Mouse (Mus musculus) liver, postnatal 0 days (tissue): ENCODE data around the gene Sidt1. TPM values are rescaled to one million over a fixed set of nuclear protein-coding genes. Genes with fewer than 3 reads are reported as not detected.
A peak's percentile ranks its signal among the peaks of the same experiment; 100 is the strongest.

Experiments
- ATAC-seq: fragments of 200-750 bp; cut with Nextera tagmentation; 2 replicates; pipeline ENCODE4 v1.8.0; 2017; ENCODE audit warnings: mild to moderate bottlenecking, moderate library complexity
- DNase-seq: peaks from one replicate; pipeline ENCODE4 v3.0.0-alpha.2; 2016
- H3K27ac ChIP-seq: fragments of 300-500 bp; sonication (generic); 2 replicates; pipeline ENCODE4 v1.5.1; 2014; ENCODE audit warnings: antibody characterized with exemption, moderate library complexity, mild to moderate bottlenecking, low read depth
- H3K27me3 ChIP-seq: fragments of 300-500 bp; sonication (generic); 2 replicates; pipeline ENCODE4 v1.6.1; 2014; ENCODE audit warnings: low read length, control low read depth, mixed read lengths; ENCODE audit not compliant: insufficient read depth
- H3K36me3 ChIP-seq: fragments of 300-500 bp; sonication (generic); replicated peaks from 2 replicates; pipeline ENCODE4 v1.6.1; 2014; ENCODE audit warnings: mild to moderate bottlenecking, control low read depth, low read length, moderate library complexity, mixed read lengths; ENCODE audit not compliant: insufficient read depth
- H3K4me1 ChIP-seq: fragments of 300-500 bp; sonication (generic); 2 replicates; pipeline ENCODE4 v1.6.1; 2014; ENCODE audit warnings: antibody characterized with exemption, mild to moderate bottlenecking, control low read depth; ENCODE audit not compliant: insufficient read depth
- H3K4me2 ChIP-seq: fragments of 300-500 bp; sonication (generic); 2 replicates; pipeline ENCODE4 v1.6.1; 2014; ENCODE audit warnings: low read depth, mild to moderate bottlenecking, low read length, moderate library complexity, mixed read lengths
- H3K4me3 ChIP-seq: fragments of 300-500 bp; sonication (generic); 2 replicates; pipeline ENCODE4 v1.5.1; 2014; ENCODE audit warnings: low read depth, low read length
- H3K9ac ChIP-seq: fragments of 300-500 bp; sonication (generic); replicated peaks from 2 replicates; pipeline ENCODE4 v1.6.1; 2014; ENCODE audit warnings: mild to moderate bottlenecking, moderate library complexity
- H3K9me3 ChIP-seq: fragments of 300-500 bp; sonication (generic); 2 replicates; pipeline ENCODE4 v1.6.1; 2016; ENCODE audit warnings: mild to moderate bottlenecking, control low read depth, low read length, mixed read lengths
- CTCF ChIP-seq: sonication (generic); IDR thresholded peaks from 2 replicates; pipeline ENCODE4 v1.5.1; 2016; ENCODE audit warnings: antibody characterized with exemption, low read depth
- EP300 ChIP-seq: IDR thresholded peaks from 2 replicates; pipeline ENCODE4 v1.6.1; 2016; ENCODE audit warnings: antibody characterized with exemption, low read depth, mild to moderate bottlenecking
- WGBS: fragments of 180-500 bp; shearing (Covaris S2); extraction: QIAGEN DNeasy Blood & Tissue Kit; methylation state at CpG from one replicate; pipeline ENCODE4 v1.1.7; 2014; ENCODE audit not compliant: insufficient replicate concordance; 5-methylcytosine and 5-hydroxymethylcytosine counted together
- polyA plus RNA-seq: library from polyadenylated mRNA; unstranded; fragments of >200 nt; fragmentation: Nextera tagmentation; extraction: Ambion mirVana; gene quantifications from 2 replicates; pipeline ENCODE4 v1.2.1, GENCODE M21; 2015

Sidt1 gene
- polyA plus RNA-seq, 1 experiment from 2014 or later, result 0.02 TPM

- H3K4me1 ChIP-seq, result no peaks in the 10 kb centered on the region
- no peak for ATAC-seq
- no peak for TF ChIP-seq EP300
- no peak for TF ChIP-seq CTCF
- no peak overlapping the region for H3K4me2 ChIP-seq
- H3K27me3 ChIP-seq, result no peaks in the 10 kb centered on the region
- H3K27ac ChIP-seq, result no peak overlapping the region
- 70% methylated on average over 10 of the region's 10 CpGs for WGBS
- no peak overlapping the region for H3K9ac ChIP-seq
- no peak for DNase-seq
- H3K9me3 ChIP-seq, result no peaks in the 10 kb centered on the region
- peaks cover 64% of the 10 kb centered on the region for H3K36me3 ChIP-seq
- no peak overlapping the region for H3K4me3 ChIP-seq
Measured at GRCm38 (mm10) chr16:44210156-44211053, 122.6 kb downstream of the Sidt1 start.

GRCm38 (mm10) chr16:44205973-44206372 is 127.0 kb downstream of the Sidt1 start:
- Histone ChIP-seq H3K9me3 (no peaks in the 10 kb centered on the region), H3K36me3 (peaks cover 44% of the 10 kb centered on the region), H3K4me1 (no peaks in the 10 kb centered on the region), H3K4me3 (no peak overlapping the region), H3K27ac (no peak overlapping the region), H3K27me3 (no peaks in the 10 kb centered on the region), H3K9ac (no peak overlapping the region), H3K4me2 (no peak overlapping the region)
- DNase-seq, result no peak
- TF ChIP-seq CTCF (no peak), EP300 (no peak)
- no peak for ATAC-seq
- 91% methylated on average over 8 of the region's 8 CpGs for WGBS

GRCm38 (mm10) chr16:44204331-44204730 is 128.7 kb downstream of the Sidt1 start:
- no peaks in the 10 kb centered on the region for H3K27me3 ChIP-seq
- DNase-seq, result no peak
- ATAC-seq, result no peak
- H3K9ac ChIP-seq, result no peak overlapping the region
- 72% methylated on average over 6 of the region's 6 CpGs for WGBS
- peaks cover 52% of the 10 kb centered on the region for H3K36me3 ChIP-seq
- H3K9me3 ChIP-seq, result no peaks in the 10 kb centered on the region
- no peak overlapping the region for H3K4me2 ChIP-seq
- H3K4me3 ChIP-seq, result no peak overlapping the region
- H3K4me1 ChIP-seq, result no peaks in the 10 kb centered on the region
- H3K27ac ChIP-seq, result no peak overlapping the region
- no peak for TF ChIP-seq EP300
- no peak for TF ChIP-seq CTCF

GRCm38 (mm10) chr16:44200146-44200545 is 132.8 kb downstream of the Sidt1 start:
- Histone ChIP-seq H3K27me3 (no peaks in the 10 kb centered on the region), H3K4me2 (no peak overlapping the region), H3K4me3 (no peak overlapping the region), H3K27ac (no peak overlapping the region), H3K9ac (no peak overlapping the region), H3K4me1 (no peaks in the 10 kb centered on the region), H3K36me3 (peaks cover 23% of the 10 kb centered on the region), H3K9me3 (no peaks in the 10 kb centered on the region)
- DNase-seq (no peak), ATAC-seq (no peak)
- 86% methylated on average over 4 of the region's 4 CpGs for WGBS
- TF ChIP-seq CTCF (no peak), EP300 (no peak)

- H3K9ac ChIP-seq, result no peak overlapping the region
- TF ChIP-seq EP300 (no peak), CTCF (no peak)
- DNase-seq (peak; percentile 34), ATAC-seq (peak; percentile 38; the same call in 1 of the 2 replicates)
- peaks cover 23% of the 10 kb centered on the region for H3K36me3 ChIP-seq
- 68% methylated on average over 14 of the region's 14 CpGs for WGBS
- H3K4me3 ChIP-seq, result no peak overlapping the region
- no peaks in the 10 kb centered on the region for H3K9me3 ChIP-seq
- no peaks in the 10 kb centered on the region for H3K4me1 ChIP-seq
- no peak overlapping the region for H3K27ac ChIP-seq
- no peaks in the 10 kb centered on the region for H3K27me3 ChIP-seq
- no peak overlapping the region for H3K4me2 ChIP-seq
Measured at GRCm38 (mm10) chr16:44199066-44199703, 133.8 kb downstream of the Sidt1 start.

GRCm38 (mm10) chr16:44190968-44191367 is 142.0 kb downstream of the Sidt1 start:
- Histone ChIP-seq H3K4me1 (0 out of 2 replicates have a peak, but pooled peaks cover 3% of the 10 kb centered on the region), H3K9ac (no peak overlapping the region), H3K4me3 (no peak overlapping the region), H3K9me3 (peaks cover 2% of the 10 kb centered on the region; the same call in 1 of the 2 replicates), H3K4me2 (no peak overlapping the region), H3K27ac (no peak overlapping the region), H3K27me3 (no peaks in the 10 kb centered on the region), H3K36me3 (0 out of 2 replicates have a peak, but pooled peaks cover 3% of the 10 kb centered on the region)
- WGBS, result 89% methylated on average over 2 of the region's 2 CpGs
- TF ChIP-seq EP300 (no peak), CTCF (no peak)
- no peak for DNase-seq
- ATAC-seq, result no peak

Other genes starting within 250 kb of the Sidt1 start
- gene Atp6v1a, start 193.5 kb downstream of the Sidt1 start, polyA plus RNA-seq, result 21.1 and 22.6 TPM in 2 replicates
- 39.7 and 46.5 TPM in 2 replicates for gene Naa50, start 193.4 kb downstream of the Sidt1 start, polyA plus RNA-seq
- gene Usf3, start 159.9 kb downstream of the Sidt1 start, polyA plus RNA-seq, result 1.2 and 1.9 TPM in 2 replicates
- gene Spice1, start 13.9 kb upstream of the Sidt1 start, polyA plus RNA-seq, result 4.1 and 4.9 TPM in 2 replicates
- gene Cfap44, start 61.6 kb upstream of the Sidt1 start, polyA plus RNA-seq, result 0.20 and 0.69 TPM in 2 replicates
- 0.14 and 0.17 TPM in 2 replicates for gene Boc, start 225.7 kb upstream of the Sidt1 start, polyA plus RNA-seq